Mouse (Mus musculus) hindbrain, postnatal 0 days (tissue): ENCODE results near the gene Ddx11. TPM values are rescaled to one million over a fixed set of nuclear protein-coding genes. Genes with fewer than 3 reads are reported as not detected.
A peak's percentile ranks its signal among the peaks of the same experiment; 100 is the strongest.

Experiments
- ATAC-seq: fragments of 200-750 bp; cut with Nextera tagmentation; 2 replicates; pipeline ENCODE4 v1.8.0; 2017; ENCODE audit warnings: mild to moderate bottlenecking, moderate TSS enrichment, moderate library complexity
- DNase-seq: peaks from one replicate; pipeline ENCODE4 v3.0.0-alpha.2; 2015; ENCODE audit warnings: low spot score
- H3K27ac ChIP-seq: fragments of 300-500 bp; sonication (generic); 2 replicates; pipeline ENCODE4 v1.5.1; 2014; ENCODE audit warnings: mild to moderate bottlenecking
- H3K27me3 ChIP-seq: fragments of 300-500 bp; sonication (generic); 2 replicates; pipeline ENCODE4 v1.6.1; 2014; ENCODE audit warnings: low read length, mixed read lengths; ENCODE audit not compliant: insufficient read depth
- H3K36me3 ChIP-seq: fragments of 300-500 bp; sonication (generic); 2 replicates; pipeline ENCODE4 v1.6.1; 2014; ENCODE audit warnings: low read length, mixed read lengths; ENCODE audit not compliant: insufficient read depth
- H3K4me1 ChIP-seq: fragments of 300-500 bp; sonication (generic); 2 replicates; pipeline ENCODE4 v1.6.1; 2014; ENCODE audit warnings: antibody characterized with exemption, low read length, mixed read lengths; ENCODE audit not compliant: insufficient read depth
- H3K4me2 ChIP-seq: fragments of 300-500 bp; sonication (generic); 2 replicates; pipeline ENCODE4 v1.6.1; 2014; ENCODE audit warnings: low read depth, mild to moderate bottlenecking, low read length, moderate library complexity, mixed read lengths
- H3K4me3 ChIP-seq: fragments of 300-500 bp; sonication (generic); 2 replicates; pipeline ENCODE4 v1.5.1; 2014; ENCODE audit warnings: low read length
- H3K9ac ChIP-seq: fragments of 300-500 bp; sonication (generic); replicated peaks from 2 replicates; pipeline ENCODE4 v1.6.1; 2014; ENCODE audit warnings: mild to moderate bottlenecking, low read length, moderate library complexity, mixed read lengths
- H3K9me3 ChIP-seq: fragments of 300-500 bp; sonication (generic); 2 replicates; pipeline ENCODE4 v1.6.1; 2016; ENCODE audit warnings: low read length, mixed read lengths
- CTCF ChIP-seq: IDR thresholded peaks from 2 replicates; pipeline ENCODE4 v1.5.1; 2016; ENCODE audit warnings: antibody characterized with exemption, control low read depth, low read depth
- WGBS: fragments of 180-500 bp; shearing (Covaris S2); extraction: QIAGEN DNeasy Blood & Tissue Kit; methylation state at CpG from one replicate; pipeline ENCODE4 v1.1.7; 2014; 5-methylcytosine and 5-hydroxymethylcytosine counted together
- polyA plus RNA-seq: library from polyadenylated mRNA; unstranded; fragments of >200 nt; fragmentation: Nextera tagmentation; extraction: Ambion mirVana; gene quantifications from 2 replicates; pipeline ENCODE4 v1.2.1, GENCODE M21; 2015
- total RNA-seq: library from RNA; depleted of rRNA; stranded (reverse); fragments of >200 nt; gene quantifications from 2 replicates; pipeline ENCODE4 v1.2.3, GENCODE M21; 2014; rRNA removed

Gene Ddx11
- total RNA-seq (12.4 and 13.9 TPM in 2 replicates), polyA plus RNA-seq (4.0 and 5.0 TPM in 2 replicates)

GRCm38 (mm10) chr17:66123066-66123815, at the start of gene Ddx11:
TSS of gene Ddx11 (plus strand) at chr17:66123520.
- H3K27me3 ChIP-seq, result no peaks in the 10 kb centered on the region
- no peaks in the 10 kb centered on the region for H3K4me1 ChIP-seq
- H3K9ac ChIP-seq, result peak within 1 kb of the TSS; percentile 38; the same call in 1 of the 2 replicates
- DNase-seq, result peak; percentile 95
- peak within 1 kb of the TSS; percentile 80 for H3K4me3 ChIP-seq
- peak; percentile 83 for ATAC-seq
- H3K9me3 ChIP-seq, result no peaks in the 10 kb centered on the region
- peak within 1 kb of the TSS; percentile 75 for H3K4me2 ChIP-seq
- 4% methylated on average over 44 of the region's 45 CpGs for WGBS
- no peak for TF ChIP-seq CTCF
- peaks cover 20% of the 10 kb centered on the region for H3K36me3 ChIP-seq
- H3K27ac ChIP-seq, result peak within 1 kb of the TSS; percentile 69

- Histone ChIP-seq H3K4me2 (0 out of 2 replicates have a peak overlapping the region, but pooled peaks have one; percentile 7), H3K9ac (no peak overlapping the region), H3K27ac (no peak overlapping the region), H3K27me3 (no peaks in the 10 kb centered on the region), H3K4me1 (peaks cover 5% of the 10 kb centered on the region; the same call in 1 of the 2 replicates), H3K36me3 (no peaks in the 10 kb centered on the region), H3K9me3 (no peaks in the 10 kb centered on the region), H3K4me3 (no peak overlapping the region)
- WGBS, result 89% methylated on average over 7 of the region's 7 CpGs
- TF ChIP-seq CTCF, result no peak
- no peak for DNase-seq
- no peak for ATAC-seq
These were observed 49.3 kb upstream of the Ddx11 start for GRCm38 (mm10) chr17:66073971-66074370.

GRCm38 (mm10) chr17:66075827-66076173, 47.5 kb upstream of the Ddx11 start:
- peak overlapping the region; percentile 76 for H3K4me2 ChIP-seq
- H3K27ac ChIP-seq, result peak overlapping the region; percentile 98
- no peak for TF ChIP-seq CTCF
- DNase-seq, result no peak
- H3K27me3 ChIP-seq, result no peaks in the 10 kb centered on the region
- H3K4me3 ChIP-seq, result peak overlapping the region; percentile 95
- WGBS, result 4% methylated on average over 12 of the region's 12 CpGs
- no peaks in the 10 kb centered on the region for H3K9me3 ChIP-seq
- peaks cover 4% of the 10 kb centered on the region; the same call in 1 of the 2 replicates for H3K36me3 ChIP-seq
- peak overlapping the region; percentile 92 for H3K9ac ChIP-seq
- no peak for ATAC-seq
- H3K4me1 ChIP-seq, result peaks cover 5% of the 10 kb centered on the region; the same call in 1 of the 2 replicates

- WGBS, result under 1% methylated on average over 78 of the region's 95 CpGs
These were observed 47.0 kb upstream of the Ddx11 start for GRCm38 (mm10) chr17:66076174-66076927.

GRCm38 (mm10) chr17:66076934-66077333, 46.4 kb upstream of the Ddx11 start, which contains the start of gene Ankrd12:
TSS of gene Ankrd12 (minus strand) at chr17:66077089.
- under 1% methylated on average over 49 of the region's 53 CpGs for WGBS
- Histone ChIP-seq H3K36me3 (peaks cover 4% of the 10 kb centered on the region; the same call in 1 of the 2 replicates), H3K4me3 (peak within 1 kb of the TSS; percentile 95), H3K27me3 (no peaks in the 10 kb centered on the region), H3K4me2 (peak within 1 kb of the TSS; percentile 76), H3K4me1 (peaks cover 5% of the 10 kb centered on the region; the same call in 1 of the 2 replicates), H3K9me3 (no peaks in the 10 kb centered on the region), H3K27ac (peak within 1 kb of the TSS; percentile 98), H3K9ac (peak within 1 kb of the TSS; percentile 92)
- no peak for TF ChIP-seq CTCF
- ATAC-seq (peak; percentile 99), DNase-seq (peak; percentile 97)

More at GRCm38 (mm10) chr17:66076174-66076927, 47.0 kb upstream of the Ddx11 start:
- TF ChIP-seq CTCF, result no peak
- H3K4me2 ChIP-seq, result peak overlapping the region; percentile 76
- H3K4me3 ChIP-seq, result peak overlapping the region; percentile 95
- ATAC-seq (peak; percentile 83), DNase-seq (peak; percentile 75)
- H3K36me3 ChIP-seq, result peaks cover 4% of the 10 kb centered on the region; the same call in 1 of the 2 replicates
- H3K27ac ChIP-seq, result peak overlapping the region; percentile 98
- H3K9ac ChIP-seq, result peak overlapping the region; percentile 92
- H3K9me3 ChIP-seq, result no peaks in the 10 kb centered on the region
- no peaks in the 10 kb centered on the region for H3K27me3 ChIP-seq
- H3K4me1 ChIP-seq, result peaks cover 5% of the 10 kb centered on the region; the same call in 1 of the 2 replicates

GRCm38 (mm10) chr17:66077437-66077850, 45.9 kb upstream of the Ddx11 start:
- ATAC-seq (no peak; the same call in 1 of the 2 replicates), DNase-seq (no peak)
- H3K36me3 ChIP-seq, result peaks cover 4% of the 10 kb centered on the region; the same call in 1 of the 2 replicates
- H3K9me3 ChIP-seq, result no peaks in the 10 kb centered on the region
- peak overlapping the region; percentile 92 for H3K9ac ChIP-seq
- peak overlapping the region; percentile 98 for H3K27ac ChIP-seq
- under 1% methylated on average over 23 of the region's 23 CpGs for WGBS
- peak overlapping the region; percentile 95 for H3K4me3 ChIP-seq
- TF ChIP-seq CTCF, result no peak
- no peaks in the 10 kb centered on the region for H3K27me3 ChIP-seq
- peaks cover 5% of the 10 kb centered on the region; the same call in 1 of the 2 replicates for H3K4me1 ChIP-seq
- H3K4me2 ChIP-seq, result peak overlapping the region; percentile 76
